Mouse (Mus musculus) embryonic fibroblast, embryonic 13.5 days (primary cell): Measurements from ENCODE around the gene Dlx2.

ENCODE experiments used
- CTCF ChIP-seq: IDR thresholded peaks from 2 replicates; pipeline ENCODE4 v1.5.1; 2011; ENCODE audit warnings: mild to moderate bottlenecking, control low read depth, low read length, moderate library complexity, borderline replicate concordance; ENCODE audit not compliant: insufficient read depth
- POLR2A ChIP-seq: IDR thresholded peaks from 2 replicates; pipeline ENCODE4 v1.6.1; 2011; ENCODE audit warnings: low read depth, mild to moderate bottlenecking, control low read depth, low read length, moderate library complexity

- TF ChIP-seq CTCF, result no peak
- TF ChIP-seq POLR2A, result no peak
These were observed 4.9 kb downstream of the Dlx2 start for GRCm38 (mm10) chr2:71541418-71542226.
